Mouse (Mus musculus) CH12.LX (cell line): ENCODE results near the gene Rnf41.

Experiments used
- BHLHE40 ChIP-seq: IDR thresholded peaks from 2 replicates; pipeline ENCODE4 v1.6.1; 2011; ENCODE audit warnings: mild to moderate bottlenecking, low read depth, low read length, improper control_type of control experiment
- CTCF ChIP-seq, 2 experiments: IDR thresholded peaks in 1 of 2; conservative IDR thresholded peaks in 1 of 2; 2 replicates each; pipeline ENCODE4 v1.5.1; 2011 to 2012; ENCODE audit warnings: low read depth in 2 of 2, low read length in 2 of 2, improper control_type of control experiment in 1 of 2, inconsistent platforms in 1 of 2, mild to moderate bottlenecking in 1 of 2, moderate library complexity in 1 of 2
- EP300 ChIP-seq: IDR thresholded peaks from 2 replicates; pipeline ENCODE4 v1.6.1; 2011; ENCODE audit warnings: low read length, improper control_type of control experiment
- GABPA ChIP-seq: IDR thresholded peaks from 2 replicates; pipeline ENCODE4 v1.6.1; 2012; ENCODE audit warnings: low read depth, low read length, improper control_type of control experiment, inconsistent platforms; ENCODE audit not compliant: insufficient replicate concordance
- HCFC1 ChIP-seq: IDR thresholded peaks from 2 replicates; pipeline ENCODE4 v1.6.1; 2012; ENCODE audit warnings: low read depth, mild to moderate bottlenecking, inconsistent platforms, low read length, improper control_type of control experiment
- MAFK ChIP-seq: IDR thresholded peaks from 2 replicates; pipeline ENCODE4 v1.6.1; 2011; ENCODE audit warnings: low read length, improper control_type of control experiment; ENCODE audit not compliant: insufficient replicate concordance
- NELFE ChIP-seq: IDR thresholded peaks from 2 replicates; pipeline ENCODE4 v1.6.1; 2011; ENCODE audit warnings: low read depth, low read length, improper control_type of control experiment
- NRF1 ChIP-seq: IDR thresholded peaks from 2 replicates; pipeline ENCODE4 v1.6.1; 2014; ENCODE audit warnings: low read depth, mild to moderate bottlenecking, inconsistent platforms, low read length, improper control_type of control experiment, moderate library complexity
- POLR2A ChIP-seq: IDR thresholded peaks from 2 replicates; pipeline ENCODE4 v1.6.1; 2011; ENCODE audit warnings: low read depth, mild to moderate bottlenecking, improper control_type of control experiment, low read length
- RAD21 ChIP-seq: IDR thresholded peaks from 2 replicates; pipeline ENCODE4 v1.6.1; 2011; ENCODE audit warnings: low read depth, mild to moderate bottlenecking, low read length, improper control_type of control experiment, moderate library complexity
- SIN3A ChIP-seq: IDR thresholded peaks from 2 replicates; pipeline ENCODE4 v1.6.1; 2012; ENCODE audit warnings: low read length, improper control_type of control experiment, inconsistent platforms
- UBTF ChIP-seq: IDR thresholded peaks from 2 replicates; pipeline ENCODE4 v1.6.1; 2012; ENCODE audit warnings: low read depth, mild to moderate bottlenecking, inconsistent platforms, low read length, improper control_type of control experiment, moderate library complexity
- USF2 ChIP-seq: conservative IDR thresholded peaks from 2 replicates; pipeline ENCODE4 v1.6.1; 2011; ENCODE audit warnings: low read depth, low read length, improper control_type of control experiment

GRCm38 (mm10) chr10:128486370-128486769 is 74.9 kb downstream of the Rnf41 start:
- TF ChIP-seq POLR2A (no peak), USF2 (no peak), EP300 (no peak), GABPA (no peak), CTCF (conservative IDR thresholded peaks at IDR 0.05 in 1 of 2, IDR thresholded peaks at IDR 0.05 in 1 of 2; ENCODE audit: low read depth in 2 of 2, low read length in 2 of 2) (no peak), SIN3A (no peak), RAD21 (no peak), HCFC1 (no peak), MAFK (no peak), BHLHE40 (no peak), NRF1 (no peak), NELFE (no peak), UBTF (no peak)
